Mouse (Mus musculus) T-helper 17 cell (primary cell): ENCODE results near the gene Taar8c.
"Not testable (repeated sequence)": the region's sequence is repeated elsewhere in the genome, so short reads cannot be mapped to it uniquely, and the experiment has no call there.

Experiments
- in situ Hi-C, 2 experiments: fragments of 300-600 bp; cut with MboI, MseI; formaldehyde crosslinking; loops; 1 replicate in 1 of 2; 2 replicates in 1 of 2; pipeline ENCODE4 v1.15.1; 2025; ENCODE audit warnings: high pct_unique_total_duplicates in 2 of 2

The Taar8c gene

DNA sequence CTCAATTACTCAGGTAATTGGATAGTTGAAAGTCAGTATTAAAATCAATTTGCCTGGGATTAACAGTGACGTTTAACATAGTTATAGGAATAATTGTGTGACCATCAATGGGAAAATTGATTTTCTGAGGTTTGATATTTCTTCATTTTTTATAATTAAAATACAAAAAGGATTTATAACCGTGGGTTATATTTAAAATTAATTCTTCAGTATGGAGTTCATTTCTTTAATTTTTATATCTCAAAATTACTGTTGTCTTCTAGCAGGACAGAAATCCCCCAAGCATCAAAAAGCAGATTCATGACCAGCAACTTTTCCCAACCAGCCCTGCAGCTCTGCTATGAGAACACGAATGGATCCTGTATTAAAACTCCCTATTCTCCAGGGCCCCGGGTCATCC, 25.5 kb downstream of the Taar8c start, which contains the start of gene Taar8a:
TSS of gene Taar8a (plus strand) at position 301 of the 400 bp plus-strand sequence.
- in situ Hi-C loops: not testable (repeated sequence)

DNA sequence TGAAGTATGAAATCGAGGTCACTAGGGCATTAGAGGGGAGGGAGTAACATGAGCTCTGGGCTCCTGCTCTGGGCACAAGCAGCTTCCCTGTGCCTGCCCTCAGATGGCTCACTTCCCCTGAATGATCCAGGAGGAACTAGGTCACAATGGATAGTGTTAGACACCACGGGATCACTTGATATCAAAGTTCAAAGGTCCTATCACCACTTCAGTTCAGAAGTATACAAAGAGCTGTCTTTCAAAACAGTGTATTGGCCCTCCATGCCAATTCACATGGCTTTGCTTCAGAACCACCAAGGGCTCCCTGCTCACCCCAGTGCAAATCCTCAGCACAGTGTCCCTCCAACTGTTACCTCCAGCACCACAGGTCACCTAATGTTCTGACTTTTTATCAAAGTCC, 27.0 kb downstream of the Taar8c start:
- in situ Hi-C loops: not testable (repeated sequence)

DNA sequence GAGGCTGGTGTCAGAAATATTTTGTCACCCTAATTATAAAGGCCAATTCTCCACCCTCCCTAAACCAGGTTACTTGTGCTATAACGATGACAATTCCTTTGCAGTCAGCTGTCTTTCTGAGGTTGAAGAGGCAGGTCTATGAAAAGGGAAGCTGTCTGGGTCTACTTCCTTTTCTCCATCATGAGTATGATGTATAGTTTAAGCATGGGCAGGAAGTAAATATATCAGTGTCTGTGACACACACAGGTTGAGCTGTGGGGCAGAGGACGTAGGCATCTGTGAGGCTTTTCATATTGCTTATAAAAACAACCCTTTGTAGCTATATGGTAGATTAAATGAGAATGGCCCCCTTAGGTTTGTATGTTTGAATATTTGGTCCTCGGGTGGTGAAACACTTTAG, 42.7 kb downstream of the Taar8c start:
- in situ Hi-C loops: no loop called here

DNA sequence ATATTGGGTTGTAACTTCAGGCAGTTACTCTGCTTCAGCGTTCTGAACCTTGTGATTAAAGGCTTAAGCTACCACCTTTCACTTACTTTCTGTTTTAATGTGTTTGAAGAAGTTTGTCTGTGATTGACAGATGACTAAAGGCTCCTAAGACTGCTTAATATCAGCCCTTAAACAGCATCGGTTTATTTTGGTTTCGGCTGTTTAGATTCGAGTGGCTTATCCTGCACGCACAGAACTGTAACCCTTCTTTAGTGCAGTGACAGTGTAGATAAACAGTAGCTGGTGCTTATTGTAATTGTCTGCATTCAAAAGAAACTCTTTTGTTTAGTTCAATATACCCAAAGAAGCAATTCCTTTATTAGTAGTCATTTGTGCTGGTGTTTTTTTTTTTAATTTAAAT, 49.7 kb downstream of the Taar8c start:
- in situ Hi-C loops: no loop called here
